Mouse (Mus musculus): ENCODE measurements around the gene Fibcd1. TPM values are rescaled to one million over a fixed set of nuclear protein-coding genes. Genes with fewer than 3 reads are reported as not detected.

Fibcd1 gene
- total and polyA plus RNA-seq, 3 experiments, result not detected

- H3K27me3 ChIP-seq (ENCODE audit: control insufficient read depth in 1 of 2, insufficient read depth in 2 of 2, low read length in 2 of 2), result no peaks in the 10 kb centered on the region
- DNase-seq (ENCODE audit: low read depth, low spot score), result no peak
- H3K4me1 ChIP-seq (ENCODE audit: control insufficient read depth in 1 of 2, insufficient read depth in 2 of 2, low read length in 2 of 2), result peaks cover 4 to 18% of the 10 kb centered on the region in 2 experiments
- H3K79me2 ChIP-seq (ENCODE audit: control insufficient read depth, insufficient read depth, low read length, poor library complexity), result peaks cover 30% of the 10 kb centered on the region
- H3K9ac ChIP-seq (ENCODE audit: control insufficient read depth, low read depth, low read length, poor library complexity, severe bottlenecking), result no peak overlapping the region
- no peak overlapping the region for H3K27ac ChIP-seq (ENCODE audit: control insufficient read depth, low read depth, low read length)
- no peaks in the 10 kb centered on the region for H3K9me3 ChIP-seq (replicated peaks; ENCODE audit: insufficient read depth, low read length)
- peaks cover 0 to 12% of the 10 kb centered on the region in 2 experiments; a peak in 2 of 4 replicates for H3K36me3 ChIP-seq (ENCODE audit: control insufficient read depth in 1 of 2, insufficient read depth in 2 of 2, low read length in 2 of 2)
- no peak overlapping the region for H3K4me3 ChIP-seq (ENCODE audit: control insufficient read depth in 1 of 2, insufficient read depth in 1 of 2, low read depth in 2 of 2, low read length in 2 of 2)
- TF ChIP-seq RAD21 (IDR thresholded peaks at IDR 0.05; ENCODE audit: low read depth, low read length), result no peak
- no peak for TF ChIP-seq ELF1 (IDR thresholded peaks at IDR 0.05; ENCODE audit: low read depth, low read length)
- TF ChIP-seq HCFC1 (IDR thresholded peaks at IDR 0.05; ENCODE audit: low read depth, low read length), result no peak
- TF ChIP-seq JUND (IDR thresholded peaks at IDR 0.05; ENCODE audit: low read depth, low read length), result no peak
These were observed 78.7 kb downstream of the Fibcd1 start for GRCm38 (mm10) chr2:31767104-31767503.

Other genes with a start within 250 kb of the Fibcd1 start
- gene Prdm12, start 206.0 kb downstream of the Fibcd1 start, total RNA-seq (2012; rRNA removed), result not detected in 2 replicates
- gene Prdm12, start 206.0 kb downstream of the Fibcd1 start, polyA plus RNA-seq (2012; ENCODE audit: insufficient read depth in 1 of 2, insufficient read length in 2 of 2, low read depth in 1 of 2, low replicate concordance in 2 of 2, missing spikeins in 1 of 2), result not detected
- 138 and 172 TPM in 2 replicates for gene Exosc2, start 175.3 kb downstream of the Fibcd1 start, total RNA-seq (2012; rRNA removed)
- gene Exosc2, start 175.3 kb downstream of the Fibcd1 start, polyA plus RNA-seq (2012; ENCODE audit: insufficient read depth in 1 of 2, insufficient read length in 2 of 2, low read depth in 1 of 2, low replicate concordance in 2 of 2, missing spikeins in 1 of 2), result 100 to 1,000 TPM; 128 to 219 TPM
- 19.8 and 21.3 TPM in 2 replicates for gene Abl1, start 157.6 kb downstream of the Fibcd1 start, total RNA-seq (2012; rRNA removed)
- gene Abl1, start 157.6 kb downstream of the Fibcd1 start, polyA plus RNA-seq (2012; ENCODE audit: insufficient read depth in 1 of 2, insufficient read length in 2 of 2, low read depth in 1 of 2, low replicate concordance in 2 of 2, missing spikeins in 1 of 2), result 10 to 100 TPM in 1 of 2 experiments, not detected in 1; 47.1 TPM
- gene Qrfp, start 35.4 kb downstream of the Fibcd1 start, total RNA-seq (2012; rRNA removed), result not detected in 2 replicates
- under 1 TPM in 1 of 2 experiments, not detected in 1; 0.13 TPM for gene Qrfp, start 35.4 kb downstream of the Fibcd1 start, polyA plus RNA-seq (2012; ENCODE audit: insufficient read depth in 1 of 2, insufficient read length in 2 of 2, low read depth in 1 of 2, low replicate concordance in 2 of 2, missing spikeins in 1 of 2)
- gene Lamc3, start 41.3 kb upstream of the Fibcd1 start, total RNA-seq (2012; rRNA removed), result not detected in 2 replicates
- not detected for gene Lamc3, start 41.3 kb upstream of the Fibcd1 start, polyA plus RNA-seq (2012; ENCODE audit: insufficient read depth in 1 of 2, insufficient read length in 2 of 2, low read depth in 1 of 2, low replicate concordance in 2 of 2, missing spikeins in 1 of 2)
- 0.16 and 0.69 TPM in 2 replicates for gene Aif1l, start 104.1 kb upstream of the Fibcd1 start, total RNA-seq (2012; rRNA removed)
- 1 to 10 TPM in 1 of 2 experiments, not detected in 1; 1.9 TPM for gene Aif1l, start 104.1 kb upstream of the Fibcd1 start, polyA plus RNA-seq (2012; ENCODE audit: insufficient read depth in 1 of 2, insufficient read length in 2 of 2, low read depth in 1 of 2, low replicate concordance in 2 of 2, missing spikeins in 1 of 2)
- 60.9 and 71.4 TPM in 2 replicates for gene Nup214, start 128.4 kb upstream of the Fibcd1 start, total RNA-seq (2012; rRNA removed)
- gene Nup214, start 128.4 kb upstream of the Fibcd1 start, polyA plus RNA-seq (2012; ENCODE audit: insufficient read depth in 1 of 2, insufficient read length in 2 of 2, low read depth in 1 of 2, low replicate concordance in 2 of 2, missing spikeins in 1 of 2), result 100 to 1,000 TPM in 1 of 2 experiments, 10 to 100 TPM in 1; 78.6 to 163 TPM
- 10.7 and 16.0 TPM in 2 replicates for gene Fam78a, start 238.9 kb upstream of the Fibcd1 start, total RNA-seq (2012; rRNA removed)
- gene Fam78a, start 238.9 kb upstream of the Fibcd1 start, polyA plus RNA-seq (2012; ENCODE audit: insufficient read depth in 1 of 2, insufficient read length in 2 of 2, low read depth in 1 of 2, low replicate concordance in 2 of 2, missing spikeins in 1 of 2), result 10 to 100 TPM in 1 of 2 experiments, not detected in 1; 17.4 TPM
- 7.3 and 7.6 TPM in 2 replicates for gene Plpp7, start 249.5 kb upstream of the Fibcd1 start, total RNA-seq (2012; rRNA removed)
- gene Plpp7, start 249.5 kb upstream of the Fibcd1 start, polyA plus RNA-seq (2012; ENCODE audit: insufficient read depth in 1 of 2, insufficient read length in 2 of 2, low read depth in 1 of 2, low replicate concordance in 2 of 2, missing spikeins in 1 of 2), result 10 to 100 TPM in 1 of 2 experiments, not detected in 1; 15.1 TPM

Data from MEL (cell line).